Mouse (Mus musculus): Measurements from ENCODE around the gene Zfp980. TPM values are rescaled to one million over a fixed set of nuclear protein-coding genes. Genes with fewer than 3 reads are reported as not detected.
"Not testable (repeated sequence)": the region's sequence is repeated elsewhere in the genome, so short reads cannot be mapped to it uniquely, and the experiment has no call there.

Zfp980 gene
- under 1 TPM in 1 of 2 experiments, not detected in 1; 0.09 TPM for total RNA-seq (2021)

DNA sequence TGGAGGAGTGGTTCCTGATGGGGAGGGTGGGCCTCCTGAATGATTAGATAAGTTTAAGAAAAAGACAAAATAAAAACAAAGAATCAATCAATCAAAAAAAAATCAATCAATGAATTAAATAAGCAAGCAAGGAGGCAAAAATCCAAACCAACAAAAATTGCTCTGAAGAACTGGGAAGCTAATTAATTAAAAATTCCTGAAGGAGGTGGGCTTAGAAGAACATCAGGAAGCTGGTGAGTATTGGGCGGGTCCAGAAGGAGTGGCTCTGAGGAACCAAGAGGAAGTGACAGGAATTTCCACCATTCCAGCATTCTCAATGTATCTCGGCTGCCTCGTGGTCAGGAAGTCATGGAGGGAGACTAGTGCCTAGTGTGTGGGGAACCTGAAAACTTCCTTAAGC, at the start of gene Zfp980:
TSS of gene Zfp980 (plus strand) at position 301 of the 400 bp plus-strand sequence.
- intact Hi-C loops (cut with DNase I): not testable (repeated sequence)

DNA sequence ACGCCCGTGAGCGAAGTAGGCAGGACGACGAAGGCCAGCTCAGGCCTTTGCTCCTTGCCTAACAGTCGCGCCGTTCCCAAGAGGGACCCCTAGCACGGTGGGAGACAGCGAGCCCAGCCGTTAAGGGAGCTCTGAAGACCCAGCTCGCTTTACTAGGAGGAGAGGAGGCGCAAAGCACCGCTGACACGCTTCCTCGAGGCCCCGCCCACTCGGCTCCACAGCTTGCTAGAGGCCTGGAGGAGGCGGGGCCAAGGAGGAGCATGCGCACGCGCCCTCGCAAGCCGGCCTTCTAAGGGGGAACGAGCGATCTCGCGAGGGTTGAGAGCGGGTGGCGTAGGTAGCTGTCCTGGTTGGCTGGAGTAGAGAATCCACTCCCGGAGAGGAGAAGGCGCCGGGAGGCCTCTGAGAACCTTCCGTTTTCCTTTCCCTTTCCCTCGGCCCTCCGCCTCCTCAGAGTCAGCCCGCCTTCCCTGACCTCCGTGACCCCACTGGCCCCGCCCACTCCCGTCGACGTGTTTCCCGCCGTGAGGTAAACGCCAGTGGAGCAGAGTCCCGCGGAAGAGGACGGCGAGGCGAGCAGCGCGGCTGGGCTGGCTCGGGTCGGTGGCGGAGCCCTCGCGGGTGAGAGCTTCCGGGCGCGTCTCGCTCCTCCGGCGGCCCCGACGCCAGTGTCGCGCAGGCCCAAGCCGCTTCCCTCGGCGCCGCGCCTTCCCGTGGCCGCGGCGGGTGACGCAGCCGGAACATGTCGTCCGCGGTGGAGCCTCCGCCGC, 29.9 kb upstream of the Zfp980 start:
- DNase-seq (ENCODE audit: low spot score in 2 of 2); intact Hi-C loops (cut with DNase I): not testable (repeated sequence)

More for the DNA sequence above, at the start of gene Zfp980:
- not testable (repeated sequence) for DNase-seq (ENCODE audit: low spot score in 2 of 2)

DNA sequence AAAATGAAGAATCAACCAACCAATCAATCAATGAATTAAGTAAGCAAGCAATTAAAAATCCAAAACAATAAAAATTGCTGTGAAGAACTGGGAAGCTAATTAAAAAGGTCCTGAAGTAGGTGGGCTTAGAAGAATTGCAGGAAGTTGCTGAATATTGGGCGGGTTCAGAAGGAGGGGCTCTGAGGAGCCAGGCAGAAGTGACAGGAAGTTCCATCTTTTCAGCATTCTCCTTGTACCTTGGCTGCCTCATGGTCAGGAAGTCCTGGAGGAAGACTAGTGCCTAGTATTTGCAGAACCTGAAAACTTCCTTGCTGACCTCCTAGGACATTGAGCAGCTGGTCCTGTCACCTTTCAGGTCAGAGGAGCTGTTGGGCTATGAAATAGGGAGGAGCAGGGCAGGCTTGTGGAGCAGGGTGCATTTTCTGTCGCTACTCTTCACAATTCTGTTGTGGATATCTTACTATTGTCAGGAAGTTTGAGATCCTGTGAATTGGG, 3.8 kb downstream of the Zfp980 start:
- DNase-seq (ENCODE audit: low spot score in 2 of 2); intact Hi-C loops (cut with DNase I): not testable (repeated sequence)

DNA sequence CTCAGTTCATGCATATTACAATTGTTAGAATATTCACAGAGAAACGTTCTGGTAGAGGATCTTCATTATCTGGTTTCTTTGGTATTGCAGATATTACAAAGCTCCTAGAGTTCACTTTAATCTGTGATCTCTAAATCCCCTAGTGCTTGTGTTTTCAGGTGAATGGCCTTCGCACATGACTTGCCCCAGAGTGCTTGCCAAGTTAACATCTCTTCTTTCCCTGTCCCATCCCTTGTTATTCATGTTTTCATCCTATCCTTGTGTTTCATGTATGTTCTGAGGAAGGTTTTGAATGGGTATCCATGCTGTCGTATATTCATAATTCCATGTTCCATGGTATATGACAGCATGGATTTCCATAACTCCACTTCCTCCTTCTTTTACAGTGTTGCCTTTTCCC, 9.7 kb downstream of the Zfp980 start:
- DNase-seq (ENCODE audit: low spot score in 2 of 2); intact Hi-C loops (cut with DNase I): not testable (repeated sequence)

DNA sequence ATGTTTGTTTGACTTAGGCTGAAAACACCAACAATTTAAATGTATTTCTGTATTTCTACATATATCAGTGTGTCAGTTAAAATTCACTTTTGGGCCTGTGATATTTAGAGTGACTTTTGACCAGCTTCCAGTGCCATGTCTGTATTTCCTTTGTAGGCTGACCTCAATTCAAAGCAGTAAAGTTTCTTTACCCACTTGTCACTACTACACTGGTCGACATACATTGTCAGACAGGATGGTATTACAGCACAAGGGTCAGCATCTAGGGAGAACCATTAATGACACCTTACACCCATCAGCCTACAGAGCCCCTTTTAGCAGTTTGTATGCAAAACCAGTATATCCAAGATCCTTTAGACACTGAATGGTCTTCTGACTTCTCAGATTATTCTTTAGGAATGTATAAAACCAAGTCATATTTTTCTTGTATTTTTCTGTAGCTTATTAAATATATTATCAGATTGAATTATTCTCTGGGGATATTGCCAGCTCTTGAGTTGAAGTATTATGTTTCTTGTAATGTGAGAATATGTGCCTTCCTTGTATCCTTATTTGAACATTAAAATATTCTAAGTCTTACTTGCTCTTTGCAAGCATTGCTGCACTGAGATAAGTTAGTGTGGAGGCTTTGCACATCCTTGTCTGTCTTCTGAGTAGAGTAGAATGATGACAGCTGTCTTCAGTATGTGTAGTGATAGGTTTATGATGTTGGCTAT, 10.3 kb downstream of the Zfp980 start:
- DNase-seq (ENCODE audit: low spot score in 2 of 2); intact Hi-C loops (cut with DNase I): not testable (repeated sequence)

DNA sequence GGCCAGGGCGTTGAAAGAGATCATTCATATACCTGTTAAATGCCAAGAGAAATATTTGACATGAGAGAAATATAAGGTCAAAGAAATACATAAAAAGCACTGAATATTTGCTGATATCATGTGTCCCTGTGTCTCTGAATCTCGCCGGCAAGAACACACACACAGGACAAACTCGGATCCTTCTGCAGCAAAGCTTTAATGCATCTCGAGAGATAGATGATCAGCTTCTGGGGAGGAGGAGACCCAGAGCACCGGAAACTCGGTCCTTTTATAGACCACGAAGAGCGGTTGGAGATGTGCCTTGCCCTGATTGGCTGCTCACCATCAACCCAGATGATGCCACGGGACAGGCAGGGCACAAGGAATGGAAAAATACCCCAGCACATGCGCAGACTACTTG, 11.5 kb downstream of the Zfp980 start:
- intact Hi-C loops (cut with DNase I): not testable (repeated sequence)

DNA sequence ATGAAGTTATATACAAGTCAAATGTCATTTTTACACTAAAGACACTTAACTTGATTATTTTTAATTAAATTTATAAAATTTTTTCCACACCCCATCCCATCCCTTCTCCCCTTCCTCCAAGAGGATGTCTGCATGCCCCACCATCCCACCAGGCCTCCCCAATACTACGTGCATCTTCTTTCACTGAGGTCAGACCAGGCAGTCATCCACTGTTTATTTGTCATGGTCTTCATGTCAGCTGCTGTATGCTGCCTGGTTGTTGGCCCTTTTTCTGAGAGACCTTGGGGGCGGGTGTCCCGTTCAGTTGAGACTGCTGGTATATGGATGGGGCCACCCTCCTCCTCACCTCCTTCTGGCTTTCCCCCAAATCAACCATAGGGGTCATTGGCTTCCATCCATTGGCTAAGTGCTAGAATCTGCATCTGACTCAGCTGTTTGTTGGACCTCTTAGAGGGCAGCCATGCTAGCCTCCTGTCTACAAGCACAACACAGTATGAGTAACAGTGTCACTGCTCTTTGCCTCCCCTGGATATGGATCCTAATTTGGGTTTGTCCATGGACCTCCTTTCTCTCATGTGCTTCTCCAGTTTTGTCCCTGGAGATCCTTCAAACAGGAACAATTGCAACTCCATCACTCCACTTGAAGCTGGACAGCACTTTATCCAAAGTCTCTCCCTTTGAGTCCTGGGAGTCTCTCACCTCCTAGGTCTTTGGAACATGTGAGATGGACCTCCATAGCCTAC, 12.7 kb downstream of the Zfp980 start:
- intact Hi-C loops (cut with DNase I); DNase-seq (ENCODE audit: low spot score in 2 of 2): not testable (repeated sequence)

More for the DNA sequence above, 11.5 kb downstream of the Zfp980 start:
- DNase-seq (ENCODE audit: low spot score in 2 of 2): not testable (repeated sequence)

DNA sequence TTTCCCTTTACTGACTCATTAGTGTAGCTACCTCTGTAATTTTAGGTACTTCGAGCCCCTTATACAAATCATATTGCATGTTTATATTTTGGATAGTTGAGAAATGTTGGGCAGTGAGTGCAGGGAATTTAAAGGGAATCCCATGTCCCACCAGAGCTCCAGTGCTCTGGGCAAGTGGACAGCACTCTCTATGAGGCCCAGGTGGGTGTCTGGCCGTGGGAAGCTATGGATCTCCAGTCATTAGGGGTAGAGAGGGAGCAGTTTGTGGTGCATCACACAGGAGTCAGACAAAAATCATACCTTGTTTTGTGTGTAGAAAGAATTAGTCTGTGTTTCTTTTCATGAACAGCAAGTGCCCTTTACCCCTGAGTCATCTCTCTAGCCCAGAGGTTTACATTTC, 15.6 kb downstream of the Zfp980 start:
- DNase-seq (ENCODE audit: low spot score in 2 of 2); intact Hi-C loops (cut with DNase I): not testable (repeated sequence)

DNA sequence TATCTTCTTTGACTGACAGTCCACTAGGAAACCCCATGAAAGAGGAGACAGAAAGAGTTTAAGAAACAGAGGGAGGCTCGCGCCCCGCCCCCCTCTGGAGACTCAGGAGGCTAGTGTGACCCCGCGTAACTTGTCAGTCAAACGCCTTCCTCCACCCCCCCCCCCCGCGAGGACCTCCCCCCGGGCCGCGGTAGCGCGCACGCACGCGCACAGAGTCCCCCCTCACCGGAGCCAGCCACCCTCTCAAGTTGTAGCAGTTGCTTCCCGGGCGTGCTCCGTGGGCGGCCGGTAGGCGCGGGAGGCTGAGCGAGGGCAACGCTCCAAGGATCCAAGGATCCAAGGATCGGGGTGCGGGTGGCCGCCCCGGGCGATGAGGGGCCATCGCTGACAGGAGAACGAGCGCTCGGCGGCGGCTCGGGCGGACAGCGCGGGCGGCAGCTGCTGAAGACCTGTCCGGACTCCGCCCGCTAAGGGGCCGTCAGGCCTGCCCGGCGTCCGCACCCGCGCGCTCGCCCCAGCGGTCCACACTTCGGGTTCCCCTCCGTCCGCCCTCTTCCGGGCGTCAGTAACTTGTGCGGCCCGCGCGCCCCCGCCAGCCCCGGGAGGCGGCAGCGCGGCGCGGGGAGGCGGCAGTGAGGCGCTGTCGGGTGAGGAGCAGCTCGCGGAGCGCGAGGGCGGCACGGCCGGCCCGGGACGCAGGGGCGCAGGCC, 74.6 kb downstream of the Zfp980 start:
- intact Hi-C loops (cut with DNase I); DNase-seq (ENCODE audit: low spot score in 2 of 2): not testable (repeated sequence)

DNA sequence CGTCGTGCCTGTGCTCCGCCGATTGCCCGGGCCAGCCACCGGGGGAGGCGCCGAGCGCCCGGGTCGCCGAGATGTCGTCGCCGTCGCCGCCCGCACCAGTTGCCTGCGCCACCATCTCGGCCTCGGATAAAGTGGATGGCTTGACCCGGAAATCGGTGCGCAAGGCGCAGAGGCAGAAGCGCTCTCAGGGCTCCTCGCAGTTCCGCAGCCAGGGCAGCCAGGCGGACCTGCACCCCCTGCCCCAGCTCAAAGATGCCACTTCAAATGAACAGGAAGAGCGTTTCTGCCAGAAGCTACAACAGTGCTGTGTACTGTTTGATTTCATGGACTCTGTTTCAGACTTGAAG, 75.1 kb downstream of the Zfp980 start:
- intact Hi-C loops (cut with DNase I); DNase-seq (ENCODE audit: low spot score in 2 of 2): not testable (repeated sequence)

Other genes with a start within 250 kb of the Zfp980 start
- gene Zfp990, start 159.9 kb upstream of the Zfp980 start, total RNA-seq (2021): under 1 TPM; 0.34 to 0.50 TPM
- gene Gm13212, start 85.5 kb upstream of the Zfp980 start, total RNA-seq (2021): under 1 TPM in 1 of 2 experiments, not detected in 1; 0.30 TPM
- gene Zfp986, start 198.1 kb downstream of the Zfp980 start, total RNA-seq (2021): under 1 TPM in 1 of 2 experiments, not detected in 1; 0.57 TPM

Data from left cerebral cortex, postnatal 25 days (tissue).